Mouse (Mus musculus) megakaryocyte, embryonic 14.5 days (primary cell): ENCODE measurements at regions not wholly inside any gene's neighbourhood (a gene's known extent, or its start where the extent isn't known, plus 50 kb on each side); places are given as distances from the start of the nearest gene placed in this dataset.

Experiments
- FLI1 ChIP-seq: IDR thresholded peaks from 2 replicates; pipeline ENCODE4 v1.6.1; 2012; ENCODE audit warnings: low read length, inconsistent platforms, mixed read lengths
- GATA1 ChIP-seq: IDR thresholded peaks from 3 replicates; pipeline ENCODE4 v1.6.1; 2012; ENCODE audit warnings: mixed read lengths, low read length, inconsistent platforms, borderline replicate concordance

GRCm38 (mm10) chr7:124784995-124785394 is 659.5 kb upstream of the Kdm8 start:
- TF ChIP-seq GATA1 (no peak), FLI1 (no peak)
